In genomic region chr10:43580649-43581078, GRCm38 (mm10) we compare ENCODE assay signal across 8 mouse cellular contexts. TPM values are rescaled to one million over a fixed set of nuclear protein-coding genes. Genes with fewer than 3 reads are reported as not detected.
DNase-seq lines count a peak whose midpoint lies in the region; ATAC-seq and TF ChIP-seq lines count a peak whose summit lies in the region.

No protein-coding gene starts in this region.

- DNase-seq in left cerebral cortex, adult 2 months (ENCODE audit: extremely low spot score in 1 of 2, low spot score in 2 of 2), result peak in 1 of 2 experiments; percentile 9
- no peak for DNase-seq in left cerebral cortex, adult 9 months (ENCODE audit: low spot score in 2 of 2)
- DNase-seq in adrenal gland, postnatal 25 days, result peak; percentile 21
- DNase-seq in kidney, postnatal 0 days (ENCODE audit: low spot score), result peak; percentile 94
- DNase-seq in spleen, postnatal 4 days (ENCODE audit: low spot score in 2 of 2), result peak; percentile 41 to 78

- H3K79me2 ChIP-seq in macrophage (ENCODE audit: inconsistent target), result no peaks in the 10 kb centered on the region

- H3K27ac ChIP-seq in left cerebral cortex, adult 2 months, result no peak overlapping the region
- H3K27ac ChIP-seq in kidney, postnatal 0 days, result peak overlapping the region; percentile 99
- H3K27ac ChIP-seq in macrophage, result 0 out of 2 replicates have a peak overlapping the region, but pooled peaks have one; percentile 2

- no peaks in the 10 kb centered on the region for H3K9me3 ChIP-seq in kidney, postnatal 0 days (replicated peaks; ENCODE audit: low read length)

- H3K4me3 ChIP-seq in left cerebral cortex, adult 2 months, result peak overlapping the region; percentile 14; the same call in 1 of the 2 replicates
- peak overlapping the region; percentile 82 for H3K4me3 ChIP-seq in kidney, postnatal 0 days (replicated peaks; ENCODE audit: low read depth, low read length)
- H3K4me3 ChIP-seq in macrophage (ENCODE audit: inconsistent target), result peak overlapping the region; percentile 42

- ATAC-seq in granulocyte monocyte progenitor cell, adult 5-6 weeks (replicated peaks; ENCODE audit: poor library complexity, severe bottlenecking), result peak; percentile 26
- peak; percentile 12; the same call in 1 of the 2 replicates for ATAC-seq in kidney, postnatal 0 days (replicated peaks; ENCODE audit: low FRiP score, low read depth)
- no peak for ATAC-seq in erythroid progenitor cell, adult 5-6 weeks (replicated peaks; ENCODE audit: low FRiP score, poor library complexity, severe bottlenecking)

- H3K4me2 ChIP-seq in kidney, postnatal 0 days (ENCODE audit: low read length), result peak overlapping the region; percentile 98

- H3K4me1 ChIP-seq in kidney, postnatal 0 days (replicated peaks; ENCODE audit: insufficient read depth, low read length), result no peaks in the 10 kb centered on the region

- H3K36me3 ChIP-seq in kidney, postnatal 0 days (ENCODE audit: insufficient read depth, low read length), result no peaks in the 10 kb centered on the region
- no peaks in the 10 kb centered on the region for H3K36me3 ChIP-seq in macrophage (ENCODE audit: inconsistent target)

- peak overlapping the region; percentile 90 for H3K9ac ChIP-seq in kidney, postnatal 0 days (ENCODE audit: low read depth, low read length)

- intact Hi-C loops in left cerebral cortex, adult 2 months (cut with DNase I), result no loop called here

- WGBS in kidney, postnatal 0 days, result under 1% methylated on average over 15 of the region's 15 CpGs
- 5% methylated on average over 15 of the region's 15 CpGs for WGBS in macrophage (ENCODE audit: missing documents)

- no peaks in the 10 kb centered on the region for H3K27me3 ChIP-seq in kidney, postnatal 0 days (ENCODE audit: insufficient read depth, low read length)

- TF ChIP-seq CTCF in left cerebral cortex, adult 2 months (IDR thresholded peaks at IDR 0.05), result no peak
- 0 out of 2 replicates have a peak, but pooled peaks have one; percentile 2 for TF ChIP-seq CTCF in kidney, postnatal 0 days (IDR thresholded peaks at IDR 0.05; ENCODE audit: low read depth)

RNA-seq across cellular contexts. Expression of gene Cd24a, which starts 2.6 kb away (rescaled TPM):
- 1 to 10 TPM; 6.4 to 9.2 TPM for total RNA-seq in left cerebral cortex, adult 2 months (2021)
- total RNA-seq in adrenal gland, postnatal 25 days (2021), result 24.7 and 26.6 TPM in 2 replicates
- 279 and 288 TPM in 2 replicates for total RNA-seq in granulocyte monocyte progenitor cell, adult 5-6 weeks (2014; fragmentation: Nextera tagmentation)
- 385 and 423 TPM in 2 replicates for total RNA-seq in granulocyte monocyte progenitor cell, adult 5-6 weeks (2017)
- polyA plus RNA-seq in kidney, postnatal 0 days (2015; fragmentation: Nextera tagmentation; extraction: Ambion mirVana), result 486 and 489 TPM in 2 replicates
- total RNA-seq in macrophage (2018; cell fraction: chromatin; rRNA removed), result 1 to 10 TPM in 3 of 26 experiments, under 1 TPM in 7, not detected in 16; 0.49 to 3.1 (median 0.89) TPM
- total RNA-seq in macrophage (2018; cell fraction: cytosol; rRNA removed), result 10 to 100 TPM in 13 of 26 experiments, 1 to 10 TPM in 11, under 1 TPM in 2; 0.99 to 16.4 (median 8.0) TPM
- total RNA-seq in macrophage (2018; cell fraction: nucleus; rRNA removed), result 1 to 10 TPM in 19 of 26 experiments, under 1 TPM in 6, not detected in 1; 0.43 to 6.2 (median 2.5) TPM
- polyA plus RNA-seq in macrophage (2018), result 5.6 to 18.3 TPM (median 12.2 TPM) in 3 replicates
- 6,032 and 6,430 TPM in 2 replicates for total RNA-seq in erythroid progenitor cell, adult 5-6 weeks (2015; ENCODE audit: low replicate concordance)
- total RNA-seq in erythroid progenitor cell, adult 5-6 weeks (2017; ENCODE audit: low replicate concordance), result 6,106 and 7,183 TPM in 2 replicates

RNA-seq across cellular contexts. Expression of gene 1700021F05Rik, which starts 39.9 kb away (rescaled TPM):
- 10 to 100 TPM; 43.4 to 50.4 TPM for total RNA-seq in left cerebral cortex, adult 2 months (2021)
- total RNA-seq in adrenal gland, postnatal 25 days (2021), result 74.7 and 90.2 TPM in 2 replicates
- total RNA-seq in granulocyte monocyte progenitor cell, adult 5-6 weeks (2014; fragmentation: Nextera tagmentation), result 25.9 and 52.7 TPM in 2 replicates
- total RNA-seq in granulocyte monocyte progenitor cell, adult 5-6 weeks (2017), result 52.1 and 76.1 TPM in 2 replicates
- polyA plus RNA-seq in kidney, postnatal 0 days (2015; fragmentation: Nextera tagmentation; extraction: Ambion mirVana), result 84.7 and 85.1 TPM in 2 replicates
- 10 to 100 TPM in 22 of 26 experiments, 1 to 10 TPM in 4; 5.4 to 34.1 (median 18.6) TPM for total RNA-seq in macrophage (2018; cell fraction: chromatin; rRNA removed)
- total RNA-seq in macrophage (2018; cell fraction: cytosol; rRNA removed), result 10 to 100 TPM; 10.6 to 24.1 (median 19.6) TPM
- 10 to 100 TPM in 20 of 26 experiments, 1 to 10 TPM in 6; 6.9 to 28.0 (median 15.4) TPM for total RNA-seq in macrophage (2018; cell fraction: nucleus; rRNA removed)
- polyA plus RNA-seq in macrophage (2018), result 17.5 to 43.3 TPM (median 21.2 TPM) in 3 replicates
- total RNA-seq in erythroid progenitor cell, adult 5-6 weeks (2015; ENCODE audit: low replicate concordance), result 7.6 and 19.3 TPM in 2 replicates
- total RNA-seq in erythroid progenitor cell, adult 5-6 weeks (2017; ENCODE audit: low replicate concordance), result 21.9 and 25.0 TPM in 2 replicates

RNA-seq across cellular contexts. Expression of gene Gm9803, which starts 56.8 kb away (rescaled TPM):
- total RNA-seq in left cerebral cortex, adult 2 months (2021), result 1 to 10 TPM in 1 of 2 experiments, not detected in 1; 7.5 TPM
- total RNA-seq in adrenal gland, postnatal 25 days (2021), result 16.5 and 34.2 TPM in 2 replicates
- 4.8 and 4.9 TPM in 2 replicates for total RNA-seq in granulocyte monocyte progenitor cell, adult 5-6 weeks (2014; fragmentation: Nextera tagmentation)
- total RNA-seq in granulocyte monocyte progenitor cell, adult 5-6 weeks (2017), result 2.5 and 4.0 TPM in 2 replicates
- 11.8 and 17.4 TPM in 2 replicates for polyA plus RNA-seq in kidney, postnatal 0 days (2015; fragmentation: Nextera tagmentation; extraction: Ambion mirVana)
- 10 to 100 TPM in 17 of 26 experiments, 1 to 10 TPM in 3, not detected in 6; 3.4 to 25.3 (median 12.7) TPM for total RNA-seq in macrophage (2018; cell fraction: chromatin; rRNA removed)
- 1 to 10 TPM in 9 of 26 experiments, under 1 TPM in 10, not detected in 7; 0.36 to 2.5 (median 0.89) TPM for total RNA-seq in macrophage (2018; cell fraction: cytosol; rRNA removed)
- 1 to 10 TPM in 16 of 26 experiments, not detected in 10; 1.5 to 5.6 (median 3.7) TPM for total RNA-seq in macrophage (2018; cell fraction: nucleus; rRNA removed)
- 0.69 to 2.7 TPM (median 1.2 TPM) in 3 replicates for polyA plus RNA-seq in macrophage (2018)
- total RNA-seq in erythroid progenitor cell, adult 5-6 weeks (2015; ENCODE audit: low replicate concordance), result 41.8 TPM in 1 of 2 replicates, not detected in the other
- not detected in 2 replicates for total RNA-seq in erythroid progenitor cell, adult 5-6 weeks (2017; ENCODE audit: low replicate concordance)

Comparison
In these comparisons a context has a peak if more than half of its experiments do, and no peak if none do; other contexts are left out.
1. DNase-seq: peak in adrenal gland, postnatal 25 days (single experiment), kidney, postnatal 0 days (single experiment) and spleen, postnatal 4 days (2 of 2); none in left cerebral cortex, adult 9 months (0 of 2).
2. H3K4me3 ChIP-seq: peak in every context shown above with its lines; median percentile 82 in kidney, postnatal 0 days; 42 in macrophage; 14 in left cerebral cortex, adult 2 months.
3. RNA of gene Cd24a, which starts 2.6 kb away (total RNA-seq): 6,032 to 7,183 TPM in erythroid progenitor cell, adult 5-6 weeks; 279 to 423 TPM in granulocyte monocyte progenitor cell, adult 5-6 weeks, 24.7 to 26.6 TPM in adrenal gland, postnatal 25 days and 6.4 to 9.2 TPM in left cerebral cortex, adult 2 months; every median in the first group is over 10 times any median in the second.